Mouse (Mus musculus) stomach, postnatal 0 days (tissue): ENCODE measurements around the gene Tyk2.

Experiments used
- CTCF ChIP-seq: IDR thresholded peaks from 2 replicates; pipeline ENCODE4 v1.5.1; 2016; ENCODE audit warnings: antibody characterized with exemption, low read depth, mild to moderate bottlenecking, moderate library complexity
- EP300 ChIP-seq: optimal IDR thresholded peaks from 2 replicates; pipeline ENCODE3; 2016; ENCODE audit warnings: antibody characterized with exemption

GRCm38 (mm10) chr9:21163086-21164050 lies 32.3 kb upstream of the Tyk2 start:
- no peak for TF ChIP-seq CTCF
- no peak for TF ChIP-seq EP300
